Mouse (Mus musculus): ENCODE data around the gene Sgms2. TPM values are rescaled to one million over a fixed set of nuclear protein-coding genes. Genes with fewer than 3 reads are reported as not detected.
A peak's percentile ranks its signal among the peaks of the same experiment; 100 is the strongest.

Sgms2 gene
- polyA plus RNA-seq, 1 experiment from 2014 or later: 1.5 TPM

GRCm38 (mm10) chr3:131358205-131358604 is 133.0 kb downstream of the Sgms2 start:
- H3K9ac ChIP-seq (ENCODE audit: low read length): no peak overlapping the region
- no peak overlapping the region for H3K4me3 ChIP-seq (ENCODE audit: low read depth, low read length)
- no peaks in the 10 kb centered on the region for H3K9me3 ChIP-seq (replicated peaks; ENCODE audit: control insufficient read depth, low read length)
- no peaks in the 10 kb centered on the region for H3K36me3 ChIP-seq (ENCODE audit: control insufficient read depth, insufficient read depth, low read length)
- H3K4me2 ChIP-seq (ENCODE audit: low read length): no peak overlapping the region
- DNase-seq (ENCODE audit: low spot score) (no peak), ATAC-seq (no peak)
- no peaks in the 10 kb centered on the region for H3K4me1 ChIP-seq (ENCODE audit: control insufficient read depth, insufficient read depth, low read length)
- H3K27me3 ChIP-seq (replicated peaks; ENCODE audit: control insufficient read depth, insufficient read depth, low read length): no peaks in the 10 kb centered on the region
- no peak overlapping the region for H3K27ac ChIP-seq (ENCODE audit: low read depth, low read length)
- WGBS: 91% methylated on average over 5 of the region's 5 CpGs

- Histone ChIP-seq H3K27me3 (replicated peaks; ENCODE audit: control insufficient read depth, insufficient read depth, low read length) (no peaks in the 10 kb centered on the region), H3K4me2 (ENCODE audit: low read length) (no peak overlapping the region), H3K9me3 (replicated peaks; ENCODE audit: control insufficient read depth, low read length) (no peaks in the 10 kb centered on the region), H3K4me1 (ENCODE audit: control insufficient read depth, insufficient read depth, low read length) (no peaks in the 10 kb centered on the region), H3K9ac (ENCODE audit: low read length) (no peak overlapping the region), H3K4me3 (ENCODE audit: low read depth, low read length) (no peak overlapping the region), H3K27ac (ENCODE audit: low read depth, low read length) (no peak overlapping the region), H3K36me3 (ENCODE audit: control insufficient read depth, insufficient read depth, low read length) (no peaks in the 10 kb centered on the region)
- DNase-seq (ENCODE audit: low spot score) (no peak), ATAC-seq (no peak)
- WGBS: 81% methylated on average over 3 of the region's 3 CpGs
These were observed 133.6 kb downstream of the Sgms2 start for GRCm38 (mm10) chr3:131357643-131358042.

- no peak for ATAC-seq
- H3K36me3 ChIP-seq (ENCODE audit: control insufficient read depth, insufficient read depth, low read length): no peaks in the 10 kb centered on the region
- no peaks in the 10 kb centered on the region for H3K9me3 ChIP-seq (replicated peaks; ENCODE audit: control insufficient read depth, low read length)
- no peaks in the 10 kb centered on the region for H3K4me1 ChIP-seq (ENCODE audit: control insufficient read depth, insufficient read depth, low read length)
- no peak overlapping the region for H3K9ac ChIP-seq (ENCODE audit: low read length)
- WGBS: 79% methylated on average over 5 of the region's 5 CpGs
- no peak overlapping the region for H3K4me3 ChIP-seq (ENCODE audit: low read depth, low read length)
- H3K27me3 ChIP-seq (replicated peaks; ENCODE audit: control insufficient read depth, insufficient read depth, low read length): no peaks in the 10 kb centered on the region
- no peak overlapping the region for H3K4me2 ChIP-seq (ENCODE audit: low read length)
- H3K27ac ChIP-seq (ENCODE audit: low read depth, low read length): no peak overlapping the region
- DNase-seq (ENCODE audit: low spot score): no peak
These were observed 135.2 kb downstream of the Sgms2 start for GRCm38 (mm10) chr3:131356026-131356425.

- no peak overlapping the region for H3K4me2 ChIP-seq (ENCODE audit: low read length)
- H3K9me3 ChIP-seq (replicated peaks; ENCODE audit: control insufficient read depth, low read length): no peaks in the 10 kb centered on the region
- no peaks in the 10 kb centered on the region for H3K27me3 ChIP-seq (replicated peaks; ENCODE audit: control insufficient read depth, insufficient read depth, low read length)
- DNase-seq (ENCODE audit: low spot score) (no peak), ATAC-seq (no peak)
- H3K36me3 ChIP-seq (ENCODE audit: control insufficient read depth, insufficient read depth, low read length): no peaks in the 10 kb centered on the region
- H3K27ac ChIP-seq (ENCODE audit: low read depth, low read length): no peak overlapping the region
- H3K4me3 ChIP-seq (ENCODE audit: low read depth, low read length): no peak overlapping the region
- 92% methylated on average over 7 of the region's 7 CpGs for WGBS
- no peaks in the 10 kb centered on the region for H3K4me1 ChIP-seq (ENCODE audit: control insufficient read depth, insufficient read depth, low read length)
- H3K9ac ChIP-seq (ENCODE audit: low read length): no peak overlapping the region
These were observed 140.7 kb downstream of the Sgms2 start for GRCm38 (mm10) chr3:131350539-131350938.

GRCm38 (mm10) chr3:131349013-131349412 is 142.2 kb downstream of the Sgms2 start:
- DNase-seq (ENCODE audit: low spot score): no peak
- no peak overlapping the region for H3K4me2 ChIP-seq (ENCODE audit: low read length)
- no peak overlapping the region for H3K4me3 ChIP-seq (ENCODE audit: low read depth, low read length)
- no peaks in the 10 kb centered on the region for H3K27me3 ChIP-seq (replicated peaks; ENCODE audit: control insufficient read depth, insufficient read depth, low read length)
- H3K9ac ChIP-seq (ENCODE audit: low read length): no peak overlapping the region
- WGBS: 83% methylated on average over 6 of the region's 6 CpGs
- no peaks in the 10 kb centered on the region for H3K4me1 ChIP-seq (ENCODE audit: control insufficient read depth, insufficient read depth, low read length)
- H3K36me3 ChIP-seq (ENCODE audit: control insufficient read depth, insufficient read depth, low read length): no peaks in the 10 kb centered on the region
- no peaks in the 10 kb centered on the region for H3K9me3 ChIP-seq (replicated peaks; ENCODE audit: control insufficient read depth, low read length)
- no peak overlapping the region for H3K27ac ChIP-seq (ENCODE audit: low read depth, low read length)
- no peak for ATAC-seq

- DNase-seq (ENCODE audit: low spot score) (no peak), ATAC-seq (no peak)
- H3K27me3 ChIP-seq (replicated peaks; ENCODE audit: control insufficient read depth, insufficient read depth, low read length): no peaks in the 10 kb centered on the region
- no peak overlapping the region for H3K4me2 ChIP-seq (ENCODE audit: low read length)
- no peak overlapping the region for H3K9ac ChIP-seq (ENCODE audit: low read length)
- no peaks in the 10 kb centered on the region for H3K4me1 ChIP-seq (ENCODE audit: control insufficient read depth, insufficient read depth, low read length)
- no peak overlapping the region for H3K27ac ChIP-seq (ENCODE audit: low read depth, low read length)
- no peak overlapping the region for H3K4me3 ChIP-seq (ENCODE audit: low read depth, low read length)
- H3K9me3 ChIP-seq (replicated peaks; ENCODE audit: control insufficient read depth, low read length): no peaks in the 10 kb centered on the region
- WGBS: 48% methylated on average over 3 of the region's 3 CpGs
- no peaks in the 10 kb centered on the region for H3K36me3 ChIP-seq (ENCODE audit: control insufficient read depth, insufficient read depth, low read length)
These were observed 142.6 kb downstream of the Sgms2 start for GRCm38 (mm10) chr3:131348579-131348950.

GRCm38 (mm10) chr3:131347831-131348578 is 143.2 kb downstream of the Sgms2 start:
- Histone ChIP-seq H3K4me2 (ENCODE audit: low read length) (no peak overlapping the region), H3K4me3 (ENCODE audit: low read depth, low read length) (no peak overlapping the region), H3K4me1 (ENCODE audit: control insufficient read depth, insufficient read depth, low read length) (no peaks in the 10 kb centered on the region), H3K27ac (ENCODE audit: low read depth, low read length) (no peak overlapping the region), H3K9me3 (replicated peaks; ENCODE audit: control insufficient read depth, low read length) (no peaks in the 10 kb centered on the region), H3K36me3 (ENCODE audit: control insufficient read depth, insufficient read depth, low read length) (no peaks in the 10 kb centered on the region), H3K27me3 (replicated peaks; ENCODE audit: control insufficient read depth, insufficient read depth, low read length) (no peaks in the 10 kb centered on the region), H3K9ac (ENCODE audit: low read length) (no peak overlapping the region)
- peak; percentile 27 for DNase-seq (ENCODE audit: low spot score)
- 58% methylated on average over 6 of the region's 6 CpGs for WGBS
- no peak for ATAC-seq

GRCm38 (mm10) chr3:131345903-131346302 is 145.3 kb downstream of the Sgms2 start:
- Histone ChIP-seq H3K36me3 (ENCODE audit: control insufficient read depth, insufficient read depth, low read length) (no peaks in the 10 kb centered on the region), H3K9me3 (replicated peaks; ENCODE audit: control insufficient read depth, low read length) (no peaks in the 10 kb centered on the region), H3K27me3 (replicated peaks; ENCODE audit: control insufficient read depth, insufficient read depth, low read length) (no peaks in the 10 kb centered on the region), H3K9ac (ENCODE audit: low read length) (no peak overlapping the region), H3K4me3 (ENCODE audit: low read depth, low read length) (no peak overlapping the region), H3K27ac (ENCODE audit: low read depth, low read length) (no peak overlapping the region), H3K4me1 (ENCODE audit: control insufficient read depth, insufficient read depth, low read length) (no peaks in the 10 kb centered on the region), H3K4me2 (ENCODE audit: low read length) (no peak overlapping the region)
- ATAC-seq (no peak), DNase-seq (ENCODE audit: low spot score) (no peak)
- WGBS: 95% methylated on average over 6 of the region's 6 CpGs

GRCm38 (mm10) chr3:131343311-131343710 is 147.9 kb downstream of the Sgms2 start:
- no peak for ATAC-seq

More at GRCm38 (mm10) chr3:131343311-131343710, 147.9 kb downstream of the Sgms2 start:
- Histone ChIP-seq H3K36me3 (ENCODE audit: control insufficient read depth, insufficient read depth, low read length) (no peaks in the 10 kb centered on the region), H3K27ac (ENCODE audit: low read depth, low read length) (no peak overlapping the region), H3K9ac (ENCODE audit: low read length) (no peak overlapping the region), H3K27me3 (replicated peaks; ENCODE audit: control insufficient read depth, insufficient read depth, low read length) (no peaks in the 10 kb centered on the region), H3K4me3 (ENCODE audit: low read depth, low read length) (no peak overlapping the region), H3K9me3 (replicated peaks; ENCODE audit: control insufficient read depth, low read length) (no peaks in the 10 kb centered on the region), H3K4me1 (ENCODE audit: control insufficient read depth, insufficient read depth, low read length) (no peaks in the 10 kb centered on the region), H3K4me2 (ENCODE audit: low read length) (no peak overlapping the region)
- WGBS: 87% methylated on average over 6 of the region's 6 CpGs
- DNase-seq (ENCODE audit: low spot score): no peak

Measured in forebrain, embryonic 14.5 days (tissue).